Mouse (Mus musculus): ENCODE measurements around the gene Parp8.

DNA sequence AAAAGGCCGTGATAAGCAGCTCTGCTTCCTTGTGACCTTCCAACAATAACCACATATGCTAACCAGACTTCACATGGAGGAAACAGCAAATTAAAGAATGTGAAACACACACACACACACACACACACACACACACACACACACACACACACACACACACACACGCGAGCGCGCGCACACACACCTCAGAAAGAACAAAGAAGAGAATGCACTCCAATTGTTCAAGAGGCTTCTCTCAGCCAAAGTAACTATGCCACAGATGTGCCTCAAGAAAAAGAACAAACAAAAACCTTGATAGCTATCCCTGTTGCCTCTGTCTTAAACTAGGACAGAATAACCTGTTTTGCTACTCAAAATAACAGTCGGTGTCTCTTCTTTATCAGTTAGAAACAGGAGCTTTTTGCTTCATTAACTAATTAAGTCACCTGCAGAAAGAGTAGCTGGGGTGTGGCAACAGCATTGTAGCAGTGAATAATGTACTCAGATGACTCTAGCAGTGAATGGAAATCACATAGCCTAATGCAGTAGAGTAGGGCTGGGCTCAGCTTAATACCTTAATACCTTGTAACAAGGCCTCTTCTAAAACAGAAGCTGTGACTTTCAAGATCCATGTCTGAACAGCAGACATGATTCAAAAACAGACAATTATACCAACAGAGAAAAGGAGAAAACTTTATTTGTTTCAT lies 29.6 kb upstream of the Parp8 start:
- TF ChIP-seq ZNF384 (IDR thresholded peaks at IDR 0.05; ENCODE audit: low read depth, low read length) (no peak), CHD2 (IDR thresholded peaks at IDR 0.05; ENCODE audit: low read depth, low read length) (no peak), HCFC1 (IDR thresholded peaks at IDR 0.05; ENCODE audit: borderline replicate concordance, insufficient read depth, low read length) (no peak)

Data from ES-E14 (cell line).